Mouse (Mus musculus): ENCODE measurements at regions not wholly inside any gene's neighbourhood (a gene's known extent, or its start where the extent isn't known, plus 50 kb on each side); places are given as distances from the start of the nearest gene placed in this dataset.

DNA sequence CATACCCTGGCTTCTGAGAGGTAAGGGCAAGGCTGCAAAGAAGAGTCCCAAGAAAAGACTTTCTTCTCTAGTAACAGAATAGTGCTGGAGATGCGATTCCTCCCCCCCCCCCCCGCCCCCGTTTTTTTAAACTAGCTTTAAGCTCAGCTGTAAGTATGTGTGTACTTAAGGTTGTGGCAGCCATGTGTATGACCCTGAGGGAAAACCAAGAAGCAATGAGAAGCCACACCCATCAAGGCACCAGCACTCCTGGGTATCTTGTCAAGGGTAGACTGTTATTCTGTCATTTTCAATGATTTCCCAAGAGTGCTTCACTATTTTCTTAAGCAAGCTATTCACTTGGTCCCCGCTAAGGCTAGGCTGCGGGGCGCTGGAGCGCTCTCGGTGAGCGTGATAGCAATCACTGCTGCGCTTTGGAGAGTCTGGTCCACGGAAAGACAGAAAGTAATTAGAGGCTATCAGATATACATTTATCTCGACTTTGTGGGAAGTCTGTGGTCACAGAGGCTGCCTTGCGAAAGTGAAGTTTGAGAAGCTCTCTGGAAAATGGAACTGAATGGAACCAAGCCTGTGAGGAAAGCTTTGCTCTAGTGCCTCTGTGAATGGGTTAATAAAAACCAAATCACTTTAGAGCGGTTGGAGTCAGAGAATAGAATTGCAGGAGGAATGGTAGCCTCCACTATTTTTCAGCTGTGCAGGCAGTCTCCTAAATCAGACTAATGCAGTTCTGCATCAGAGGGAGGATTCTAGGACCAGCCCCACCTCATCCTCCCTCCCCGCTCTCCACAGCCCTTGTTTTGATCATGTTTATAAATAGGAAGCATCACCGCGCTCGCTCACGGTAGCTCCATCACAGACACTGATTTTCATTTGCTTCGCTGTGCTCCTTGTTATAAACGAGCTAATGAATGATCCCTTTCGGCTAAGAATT lies 114.8 kb upstream of the Bmp2 start:
- DNase-seq (ENCODE audit: low read depth, low spot score): no peak

DNA sequence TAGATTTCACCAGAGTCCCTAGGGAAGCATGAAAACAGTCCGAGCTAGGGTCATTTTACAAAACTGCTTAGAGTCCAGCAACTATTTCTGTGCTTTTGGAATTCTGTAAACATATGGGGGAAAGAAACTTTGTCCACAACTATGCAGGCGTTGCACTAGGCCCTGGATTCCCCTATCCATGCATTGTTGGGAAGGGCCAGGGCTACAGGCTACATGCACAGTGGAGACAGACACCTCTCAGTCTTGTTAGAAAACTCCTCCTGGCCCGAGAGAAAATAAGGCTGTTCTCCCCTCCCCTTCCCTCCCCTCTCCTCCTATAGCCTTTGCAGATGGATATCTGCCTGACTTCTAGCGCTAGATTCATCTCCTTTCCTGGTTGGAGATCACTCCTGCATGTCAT lies 113.9 kb upstream of the Bmp2 start:
- DNase-seq (ENCODE audit: low read depth, low spot score): peak; percentile 2

DNA sequence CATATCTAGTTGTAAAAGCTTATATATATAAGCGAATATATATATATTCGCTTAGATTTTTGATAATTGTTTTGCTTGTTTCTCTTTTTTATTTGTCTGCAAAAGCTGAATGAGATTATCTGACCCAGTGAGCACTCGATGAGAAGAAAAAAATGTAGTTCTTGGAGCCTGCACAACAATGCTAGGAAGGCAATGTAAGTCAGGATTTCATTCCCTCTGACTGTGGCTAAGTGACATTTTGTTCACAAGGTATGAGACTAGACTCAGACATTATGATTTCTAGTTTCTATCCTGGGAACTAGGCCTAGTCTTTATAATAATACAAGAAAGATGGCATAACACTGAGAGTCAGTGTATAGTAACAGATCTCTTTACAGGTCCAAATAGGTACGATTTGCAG lies 108.9 kb upstream of the Bmp2 start:
- no peak for DNase-seq (ENCODE audit: low read depth, low spot score)

DNA sequence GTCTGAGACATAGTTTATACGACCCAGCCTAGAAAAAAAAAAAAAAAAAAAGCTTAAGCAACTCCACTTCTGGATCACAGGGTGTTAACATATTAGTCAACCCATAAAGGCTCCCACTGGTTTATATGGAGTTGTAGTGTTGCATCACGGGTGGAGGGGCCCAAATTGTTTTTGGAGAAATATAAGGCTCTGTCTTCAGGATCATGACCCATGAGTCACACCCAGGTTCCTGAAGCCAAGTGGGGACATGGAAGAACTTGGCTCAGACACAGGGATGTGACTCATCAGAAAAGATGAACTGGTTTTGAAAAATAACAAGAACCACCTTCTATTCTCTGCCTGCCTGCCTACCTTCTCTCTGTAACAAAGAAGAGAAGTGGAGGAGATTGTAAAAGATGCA lies 108.5 kb upstream of the Bmp2 start:
- no peak for DNase-seq (ENCODE audit: low read depth, low spot score)

DNA sequence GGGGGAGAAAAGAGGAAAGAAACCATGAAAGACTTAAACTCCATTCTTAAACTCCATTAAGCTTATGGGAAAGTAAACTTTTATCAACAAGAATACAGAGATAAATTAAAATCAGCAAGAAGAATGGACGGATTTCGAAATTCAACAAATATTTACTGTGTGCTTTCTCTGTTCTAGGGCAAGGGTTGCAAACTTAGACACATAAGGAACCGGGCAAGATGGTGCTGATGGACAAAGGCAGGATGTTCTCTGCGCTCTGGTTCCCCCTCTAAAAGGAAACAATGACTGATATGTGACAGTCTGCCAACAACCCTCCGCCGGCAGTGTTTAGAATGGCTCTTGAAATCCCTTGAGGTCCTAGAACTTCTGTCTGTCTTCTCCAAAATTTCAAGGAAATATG lies 99.0 kb upstream of the Bmp2 start:
- no peak for DNase-seq (ENCODE audit: low read depth, low spot score)

DNA sequence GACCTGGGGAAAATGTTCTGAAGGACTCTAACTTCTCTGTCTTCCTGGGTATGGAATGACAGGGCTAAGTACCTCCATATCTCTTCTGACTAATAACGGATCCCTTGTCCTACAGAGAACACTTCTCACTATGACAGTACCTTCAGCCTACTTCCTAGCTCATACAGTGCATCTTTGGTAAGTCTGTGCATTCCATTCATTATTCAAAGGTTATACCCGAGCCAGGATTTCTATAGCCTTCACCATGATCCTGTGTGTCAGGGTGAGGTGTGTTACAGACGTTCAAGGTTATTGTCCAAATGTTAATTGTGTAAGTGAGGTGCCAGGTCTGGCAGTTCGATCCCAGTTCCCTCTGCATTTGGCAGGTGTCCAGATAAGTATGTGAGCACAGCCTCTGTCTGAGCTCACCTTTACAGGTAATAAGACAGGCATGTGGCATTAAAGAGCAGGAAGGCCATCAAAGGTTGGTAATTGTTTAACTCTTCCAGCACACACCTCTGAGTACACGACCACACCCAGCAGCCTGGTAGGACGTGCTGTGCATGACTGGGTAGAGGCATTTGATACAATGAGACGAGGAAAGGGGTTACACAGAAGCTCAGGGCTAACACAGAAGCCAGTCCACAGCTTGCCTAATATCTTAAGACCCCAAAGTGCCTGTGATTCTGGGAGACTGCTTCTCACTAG lies 96.3 kb upstream of the Bmp2 start:
- DNase-seq (ENCODE audit: low read depth, low spot score): no peak

DNA sequence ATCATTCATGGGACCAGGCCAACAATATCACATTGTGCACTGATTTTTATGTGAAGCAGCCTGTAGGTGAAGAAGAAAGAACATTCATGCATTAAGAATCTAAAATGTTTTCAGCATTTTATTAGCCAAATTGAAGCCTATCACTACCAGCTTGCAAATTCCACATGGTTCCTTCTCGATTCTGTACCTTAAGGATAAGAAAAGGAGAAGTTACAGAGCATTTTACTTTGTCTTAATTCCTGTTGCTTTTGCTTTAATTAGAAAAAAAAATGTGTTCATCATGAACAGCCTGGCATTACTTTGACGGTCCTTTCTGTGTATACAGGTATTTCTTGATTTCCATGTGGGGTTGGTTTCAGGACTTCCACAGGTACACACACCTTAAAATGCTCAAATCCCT lies 95.2 kb upstream of the Bmp2 start:
- DNase-seq (ENCODE audit: low read depth, low spot score): no peak

DNA sequence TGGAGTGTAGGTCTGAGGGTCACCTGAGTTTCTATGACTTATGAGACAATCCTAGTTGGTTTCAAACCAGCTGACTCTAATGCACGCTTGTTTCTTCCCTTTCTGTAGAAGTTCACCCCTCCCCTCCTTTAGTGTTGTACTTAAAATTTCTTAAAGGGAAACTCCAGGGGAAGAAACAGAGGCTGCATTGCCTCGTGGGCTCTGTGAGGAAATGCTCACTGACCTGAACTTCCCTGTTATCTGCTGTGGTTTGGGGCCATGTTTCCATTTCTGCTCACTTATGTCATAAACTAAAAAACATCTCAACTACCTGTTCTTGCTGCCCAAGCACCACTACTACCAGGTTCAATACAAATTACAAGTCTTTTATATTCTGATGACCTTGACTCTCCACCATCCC lies 93.2 kb upstream of the Bmp2 start:
- no peak for DNase-seq (ENCODE audit: low read depth, low spot score)

DNA sequence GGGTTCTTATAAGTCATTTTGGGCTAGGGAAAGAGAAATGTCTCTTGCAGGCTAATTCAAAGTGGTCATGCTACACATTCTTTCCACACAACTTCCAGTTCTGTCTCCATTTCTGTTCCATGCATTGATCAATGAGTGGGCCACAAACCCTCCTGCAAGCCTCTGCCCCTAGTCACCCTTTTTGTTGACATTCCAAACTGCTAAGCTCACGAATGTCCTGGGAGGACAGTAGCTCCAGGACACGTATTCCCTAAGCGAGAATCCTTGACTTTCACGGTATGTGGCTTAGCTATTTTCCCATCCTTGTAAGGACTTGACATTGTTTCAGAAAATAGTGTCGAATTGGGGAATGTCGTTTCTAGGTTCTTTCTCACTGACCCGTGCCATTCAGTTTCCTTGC lies 91.1 kb upstream of the Bmp2 start:
- DNase-seq (ENCODE audit: low read depth, low spot score): no peak

DNA sequence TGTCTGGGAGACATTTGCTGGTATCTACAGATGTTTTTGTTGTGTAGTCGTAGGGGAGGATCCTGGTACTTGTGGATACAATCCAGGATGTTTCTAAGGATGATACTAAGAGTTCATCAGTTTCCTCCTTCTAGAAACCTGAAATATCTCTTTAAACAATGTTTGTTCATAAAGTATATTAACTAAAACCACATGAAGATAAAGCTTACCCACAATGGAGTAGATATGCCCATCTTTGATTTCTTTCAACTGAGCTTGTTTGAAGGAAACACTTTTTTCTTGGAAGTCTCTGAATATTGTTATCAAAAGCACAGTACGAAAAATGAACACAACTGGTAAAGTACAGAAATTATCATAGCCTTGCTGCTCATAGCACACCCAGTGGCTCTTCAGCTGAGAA lies 89.6 kb upstream of the Bmp2 start:
- DNase-seq (ENCODE audit: low read depth, low spot score): no peak

DNA sequence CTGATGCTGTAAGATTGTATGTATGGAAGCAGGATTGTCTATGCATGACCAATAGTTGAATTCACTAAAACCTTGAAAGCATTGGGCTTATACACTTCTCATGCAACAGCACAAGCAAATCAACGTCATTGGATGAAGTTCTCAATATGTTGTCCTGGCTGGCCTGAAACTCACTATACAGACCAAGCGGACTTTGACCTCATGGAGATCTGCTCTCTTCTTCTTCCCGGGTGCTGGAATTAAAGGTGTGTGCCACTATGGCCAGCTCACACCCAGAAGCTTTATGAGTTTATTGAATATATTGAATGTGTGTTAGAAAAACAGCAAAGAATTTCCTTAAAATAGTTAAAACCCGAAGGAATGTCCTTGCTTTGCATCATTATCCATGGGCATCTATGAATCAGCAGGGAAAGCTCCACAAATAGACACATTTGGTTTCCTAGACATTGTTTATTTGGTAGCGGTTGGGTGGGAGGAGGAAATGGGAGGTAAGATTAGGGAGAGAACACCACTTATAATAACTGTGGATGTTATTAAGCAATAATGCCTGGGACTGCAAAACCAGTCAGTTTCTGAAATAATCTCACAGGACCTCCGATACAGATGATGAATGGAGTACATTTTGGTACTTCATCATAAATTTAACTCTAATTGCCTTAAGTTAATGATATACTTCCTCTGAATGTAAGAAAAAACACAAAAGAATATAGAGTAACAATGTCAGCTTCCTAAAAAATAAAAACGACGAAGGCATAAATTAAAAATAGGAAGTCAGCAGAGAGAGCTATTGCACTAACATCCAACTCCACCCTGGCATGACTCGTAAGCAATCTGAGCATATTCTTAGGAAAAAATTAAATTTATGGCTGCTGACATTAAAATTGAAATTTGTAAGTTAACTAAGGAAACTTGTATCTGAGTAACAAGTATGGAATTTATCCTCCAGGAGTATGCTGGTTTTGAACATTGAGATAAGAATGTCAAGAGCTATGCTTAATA lies 84.5 kb upstream of the Bmp2 start:
- no peak for DNase-seq (ENCODE audit: low read depth, low spot score)

DNA sequence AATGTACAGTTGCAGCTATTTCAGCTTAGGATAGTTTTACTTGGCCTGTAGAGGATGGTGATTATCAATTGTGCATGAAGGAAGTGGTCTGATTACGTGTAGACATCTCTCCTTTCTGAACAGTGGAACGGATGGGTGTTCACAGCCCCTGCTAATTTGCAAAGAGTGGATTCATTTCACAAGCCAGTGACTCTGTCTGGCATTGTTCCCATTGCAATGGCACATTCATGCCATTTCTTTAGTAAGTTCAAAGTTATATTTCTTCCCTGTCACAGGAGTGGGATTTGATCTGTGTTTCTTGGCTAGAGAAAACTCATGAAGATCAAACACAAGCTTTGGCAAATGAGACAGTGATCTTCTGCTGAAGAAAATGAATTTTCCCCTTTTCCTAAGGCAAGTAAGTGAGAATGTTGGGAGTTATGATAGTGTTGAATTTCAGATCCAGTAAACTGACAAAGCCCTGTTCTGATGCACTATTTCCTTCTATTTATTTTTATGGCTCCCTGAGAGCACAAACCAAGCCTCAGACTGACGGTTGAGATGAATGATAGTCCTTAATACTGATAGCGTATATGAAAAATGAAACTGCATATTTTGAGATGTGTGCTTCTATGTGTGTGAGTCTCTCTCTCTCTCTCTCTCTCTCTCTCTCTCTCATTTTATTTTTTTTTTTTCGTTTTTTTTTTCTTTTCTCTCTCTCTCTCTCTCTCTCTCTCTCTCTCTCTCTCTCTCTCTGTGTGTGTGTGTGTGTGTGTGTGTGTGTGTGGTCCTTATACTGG lies 78.8 kb upstream of the Bmp2 start:
- DNase-seq (ENCODE audit: low read depth, low spot score): no peak

DNA sequence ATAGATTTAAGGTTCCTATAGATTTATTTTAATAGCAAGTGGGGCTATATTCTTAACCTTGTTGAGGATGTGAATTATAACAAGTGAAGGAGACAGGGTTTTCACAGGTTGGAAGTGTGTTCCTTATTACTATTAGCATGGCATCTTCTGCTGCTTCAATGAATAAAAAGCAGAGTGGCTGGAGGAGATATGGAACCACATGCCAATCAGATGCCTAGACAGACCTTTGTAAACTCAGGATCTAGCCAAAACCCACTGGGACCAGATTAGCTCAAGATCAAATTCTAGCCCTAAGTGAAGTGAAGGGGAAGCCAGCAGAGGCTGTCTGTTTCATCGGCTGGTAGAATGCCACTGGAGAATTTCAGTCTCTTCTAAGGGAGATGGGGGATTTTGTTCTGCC lies 77.8 kb upstream of the Bmp2 start:
- no peak for DNase-seq (ENCODE audit: low read depth, low spot score)

DNA sequence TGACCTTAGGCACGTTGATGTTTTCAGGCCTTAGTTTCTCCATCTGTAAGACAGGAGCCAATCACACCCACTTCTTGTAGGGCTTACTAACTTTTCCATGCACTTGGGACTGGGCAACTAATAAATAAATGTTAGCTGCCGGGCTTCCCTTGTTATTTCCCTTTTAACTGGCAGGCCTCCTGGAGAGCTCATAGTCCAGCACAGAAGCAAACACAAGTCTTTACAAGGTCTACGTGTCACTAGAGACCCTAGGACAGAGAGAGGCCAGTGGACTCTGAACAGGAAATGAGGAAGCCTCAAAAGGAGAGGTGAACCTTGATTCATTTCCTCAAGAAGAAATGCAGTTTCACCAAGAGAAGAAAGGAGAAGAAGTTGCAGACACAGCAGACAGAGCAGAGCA lies 71.1 kb upstream of the Bmp2 start:
- DNase-seq (ENCODE audit: low read depth, low spot score): no peak

DNA sequence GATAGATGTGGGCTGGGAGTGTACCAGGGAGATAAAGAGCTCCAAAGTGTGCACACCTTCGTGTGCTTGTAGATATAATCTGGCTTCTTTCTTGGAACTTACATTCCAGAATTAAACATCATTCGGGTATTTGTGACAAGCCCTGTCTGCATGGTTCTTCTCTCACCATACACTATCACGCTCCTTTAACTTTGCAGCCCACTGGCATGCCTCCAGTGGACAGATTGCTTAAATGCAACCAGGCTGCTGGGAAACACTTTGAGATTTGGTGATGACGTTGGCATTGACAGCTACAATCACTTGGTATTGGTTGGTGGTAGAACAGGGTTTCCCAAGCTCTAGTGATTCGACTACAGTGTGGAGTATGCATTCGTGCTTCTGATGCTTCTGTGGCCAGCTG lies 70.7 kb upstream of the Bmp2 start:
- DNase-seq (ENCODE audit: low read depth, low spot score): no peak

DNA sequence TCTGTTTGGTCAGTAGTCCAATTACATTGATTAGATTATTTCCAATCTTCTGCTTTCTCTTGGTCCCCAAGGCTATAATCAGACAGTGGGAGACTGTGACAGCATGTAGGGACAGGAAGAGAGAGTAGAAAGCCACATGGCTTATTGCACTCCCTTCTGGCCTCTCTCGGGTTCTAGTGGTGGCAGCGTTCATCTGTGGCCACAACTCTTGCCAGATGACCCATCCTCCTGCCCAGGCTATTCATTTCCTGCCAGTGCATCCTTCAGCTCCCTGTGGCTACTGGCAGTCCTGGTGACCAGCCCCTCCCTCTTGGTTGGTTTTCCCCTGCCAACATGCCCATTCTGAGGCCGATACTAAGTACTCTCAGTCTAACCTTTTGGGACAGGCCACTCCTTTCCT lies 70.2 kb upstream of the Bmp2 start:
- DNase-seq (ENCODE audit: low read depth, low spot score): no peak

DNA sequence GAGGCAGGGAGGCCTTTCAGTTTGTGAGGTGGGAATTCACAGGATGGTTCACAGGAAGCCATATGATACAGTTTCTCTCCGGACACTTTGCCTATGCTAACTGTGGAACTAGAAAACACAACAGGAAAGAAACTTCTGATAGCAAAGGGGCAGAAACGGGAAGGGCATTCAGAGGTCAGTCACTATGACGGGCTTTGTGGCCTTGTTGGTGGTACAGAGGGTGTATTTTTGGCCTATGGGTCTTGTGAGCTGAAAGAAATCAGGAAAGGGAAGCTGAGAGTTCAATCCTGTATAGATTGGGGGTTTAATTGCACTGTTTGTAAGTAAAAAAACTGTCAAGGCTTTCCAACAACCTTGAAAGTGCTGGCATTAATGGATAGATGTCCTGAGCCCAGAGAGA lies 56.5 kb upstream of the Bmp2 start:
- no peak for DNase-seq (ENCODE audit: low read depth, low spot score)

DNA sequence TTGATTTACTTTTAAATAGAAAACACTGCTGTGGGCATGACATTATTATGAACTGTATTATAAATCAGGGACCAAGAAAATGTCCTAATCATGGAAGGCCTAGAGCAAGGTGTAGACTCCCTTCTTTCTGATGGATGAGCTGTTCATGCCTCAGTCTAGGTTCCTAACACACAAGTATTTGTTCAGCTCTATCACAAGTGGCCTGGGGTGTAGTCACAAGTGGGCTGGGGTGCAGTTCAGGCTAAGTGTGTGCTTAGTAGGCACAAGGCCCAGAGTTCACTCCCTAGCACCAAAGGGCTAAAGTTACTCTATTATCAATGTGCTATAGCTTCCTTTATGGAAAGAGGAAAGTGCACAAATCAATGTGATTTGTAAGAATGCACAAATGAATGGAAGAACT lies 55.6 kb upstream of the Bmp2 start:
- DNase-seq (ENCODE audit: low read depth, low spot score): no peak

DNA sequence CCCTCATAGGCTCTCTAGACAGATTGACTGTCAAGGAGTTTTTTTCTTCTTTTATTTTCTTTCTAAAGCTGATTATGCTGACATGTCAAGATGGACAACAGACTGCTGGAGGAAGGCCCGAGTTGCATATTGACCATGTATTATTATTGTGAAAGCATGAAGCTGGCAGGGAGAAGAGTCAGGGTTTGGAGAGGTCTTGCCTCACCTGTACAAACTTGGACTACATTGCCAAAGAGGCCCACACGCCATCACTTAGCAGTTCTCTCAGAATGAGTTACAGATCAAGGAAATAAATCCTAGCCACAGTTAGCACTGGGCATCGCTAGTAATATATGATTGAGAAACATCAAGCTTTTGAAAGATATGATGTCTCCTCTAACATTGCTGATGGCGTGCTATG lies 54.9 kb upstream of the Bmp2 start:
- no peak for DNase-seq (ENCODE audit: low read depth, low spot score)

DNA sequence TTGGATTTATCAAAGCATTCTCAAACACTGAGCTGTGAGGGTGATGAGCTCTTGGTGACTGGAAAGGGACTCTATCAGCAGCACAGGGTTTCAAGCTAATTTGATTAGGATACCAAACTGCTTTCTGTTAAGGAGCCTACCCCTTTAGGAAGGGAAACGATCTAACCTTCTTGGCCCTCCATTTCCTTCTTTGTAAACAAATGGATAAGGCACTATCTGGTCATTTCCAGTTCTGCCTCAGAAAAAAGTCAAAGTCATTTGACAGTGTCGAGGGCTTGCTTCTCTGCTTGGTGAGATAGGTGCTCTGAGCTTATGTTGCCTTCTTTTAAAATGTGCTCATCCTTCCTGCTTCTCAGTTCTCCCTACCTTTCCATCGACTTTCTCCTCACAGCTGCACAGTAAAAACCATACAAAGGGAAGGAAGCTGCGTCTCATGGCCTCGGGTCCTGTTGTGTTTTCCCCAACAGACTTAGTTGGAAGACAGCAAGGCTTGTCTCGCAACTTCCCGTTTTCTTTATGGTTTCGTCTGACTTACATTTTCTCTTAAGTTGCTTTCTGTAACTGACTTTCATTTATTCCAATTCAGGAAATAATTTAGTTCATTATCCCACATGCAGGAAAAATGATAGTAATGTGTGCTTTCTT lies 54.3 kb upstream of the Bmp2 start:
- DNase-seq (ENCODE audit: low read depth, low spot score): no peak

DNA sequence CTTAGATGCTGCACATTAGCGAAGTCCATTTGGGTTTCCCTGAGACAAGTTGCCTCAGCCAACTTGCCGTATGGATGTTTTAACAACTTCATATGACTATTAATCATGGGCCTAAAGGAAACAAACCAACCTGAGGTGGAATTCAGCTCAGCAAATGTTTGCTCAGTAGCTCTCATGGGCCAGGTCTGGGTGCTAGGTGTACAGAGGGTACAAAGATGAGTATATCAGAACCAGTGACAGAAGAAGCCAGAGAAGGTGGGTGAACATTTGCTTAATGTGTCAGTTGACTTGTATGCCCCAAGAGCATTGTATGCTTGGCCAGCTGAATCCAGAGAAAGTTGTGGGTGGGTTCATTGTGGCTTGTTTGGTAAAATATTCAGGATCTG lies 53.8 kb upstream of the Bmp2 start:
- no peak for DNase-seq (ENCODE audit: low read depth, low spot score)
